16 mouse cellular contexts compared by ENCODE assay signal in genomic region chr17:9145605-9146223, GRCm38 (mm10).
A peak's percentile ranks its signal among the peaks of the same experiment; 100 is the strongest.
DNase-seq lines count a peak whose midpoint lies in the region; ATAC-seq and TF ChIP-seq lines count a peak whose summit lies in the region.
"Had no signal": no experiment of that assay in that cellular context is flagged by ENCODE, and none has a peak within 500 bp of the region (broad histone marks: within the 10 kb centered on the region; RNA-seq: fewer than 3 reads in every experiment).

No protein-coding gene starts in this region.

- H3K36me3 ChIP-seq in forebrain, postnatal 0 days (ENCODE audit: insufficient read depth) = no peaks in the 10 kb centered on the region
- no peaks in the 10 kb centered on the region for H3K36me3 ChIP-seq in forebrain, embryonic 13.5 days (ENCODE audit: poor library complexity, severe bottlenecking)
- no peaks in the 10 kb centered on the region for H3K36me3 ChIP-seq in liver, postnatal 0 days (replicated peaks; ENCODE audit: insufficient read depth, low read length)
- no peaks in the 10 kb centered on the region for H3K36me3 ChIP-seq in liver, embryonic 12.5 days
- no peaks in the 10 kb centered on the region for H3K36me3 ChIP-seq in G1E (replicated peaks)
- H3K36me3 ChIP-seq: embryonic facial prominence, embryonic 15.5 days; hindbrain, embryonic 12.5 days; midbrain, embryonic 12.5 days; neural tube, embryonic 15.5 days had no signal

- no peak for ATAC-seq in forebrain, postnatal 0 days
- no peak for ATAC-seq in forebrain, embryonic 13.5 days
- no peak for ATAC-seq in liver, postnatal 0 days
- no peak for ATAC-seq in liver, embryonic 12.5 days
- no peak for ATAC-seq in G1E (ENCODE audit: extremely low read depth, insufficient number of reproducible peaks, low FRiP score, poor library complexity, severe bottlenecking)
- ATAC-seq in megakaryocyte, adult 5-6 weeks (ENCODE audit: poor library complexity, severe bottlenecking) = peak; percentile 57; the same call in 1 of the 2 replicates

- no peaks in the 10 kb centered on the region for H3K9me3 ChIP-seq in forebrain, postnatal 0 days (ENCODE audit: low read length)
- no peaks in the 10 kb centered on the region for H3K9me3 ChIP-seq in forebrain, embryonic 13.5 days (replicated peaks)
- no peaks in the 10 kb centered on the region for H3K9me3 ChIP-seq in liver, postnatal 0 days (ENCODE audit: low read length)
- no peaks in the 10 kb centered on the region for H3K9me3 ChIP-seq in liver, embryonic 12.5 days (replicated peaks)
- H3K9me3 ChIP-seq in G1E (replicated peaks) = peaks cover 2% of the 10 kb centered on the region; the same call in 1 of the 2 replicates
- H3K9me3 ChIP-seq: embryonic facial prominence, embryonic 15.5 days; hindbrain, embryonic 12.5 days; midbrain, embryonic 12.5 days; neural tube, embryonic 15.5 days had no signal

- no peak overlapping the region for H3K9ac ChIP-seq in forebrain, postnatal 0 days
- H3K9ac ChIP-seq in forebrain, embryonic 13.5 days = no peak overlapping the region
- no peak overlapping the region for H3K9ac ChIP-seq in liver, postnatal 0 days (replicated peaks)
- H3K9ac ChIP-seq in liver, embryonic 12.5 days = no peak overlapping the region
- H3K9ac ChIP-seq: embryonic facial prominence, embryonic 15.5 days; hindbrain, embryonic 12.5 days; midbrain, embryonic 12.5 days; neural tube, embryonic 15.5 days had no signal

- no peak overlapping the region for H3K27ac ChIP-seq in forebrain, postnatal 0 days (ENCODE audit: low read depth, low read length)
- H3K27ac ChIP-seq in forebrain, embryonic 13.5 days = no peak overlapping the region
- no peak overlapping the region for H3K27ac ChIP-seq in liver, postnatal 0 days (ENCODE audit: low read depth)
- no peak overlapping the region for H3K27ac ChIP-seq in liver, embryonic 12.5 days
- H3K27ac ChIP-seq: embryonic facial prominence, embryonic 15.5 days; hindbrain, embryonic 12.5 days; midbrain, embryonic 12.5 days; neural tube, embryonic 15.5 days had no signal

- no peaks in the 10 kb centered on the region for H3K4me1 ChIP-seq in forebrain, postnatal 0 days (ENCODE audit: insufficient read depth)
- no peaks in the 10 kb centered on the region for H3K4me1 ChIP-seq in forebrain, embryonic 13.5 days
- no peaks in the 10 kb centered on the region for H3K4me1 ChIP-seq in liver, postnatal 0 days (ENCODE audit: insufficient read depth)
- no peaks in the 10 kb centered on the region for H3K4me1 ChIP-seq in liver, embryonic 12.5 days
- H3K4me1 ChIP-seq in G1E (ENCODE audit: insufficient read depth, low read depth, low read length) = no peaks in the 10 kb centered on the region
- H3K4me1 ChIP-seq: embryonic facial prominence, embryonic 15.5 days; hindbrain, embryonic 12.5 days; midbrain, embryonic 12.5 days; neural tube, embryonic 15.5 days had no signal

- H3K27me3 ChIP-seq in forebrain, postnatal 0 days (ENCODE audit: insufficient read depth, low read length) = no peaks in the 10 kb centered on the region
- no peaks in the 10 kb centered on the region for H3K27me3 ChIP-seq in forebrain, embryonic 13.5 days
- no peaks in the 10 kb centered on the region for H3K27me3 ChIP-seq in liver, postnatal 0 days (ENCODE audit: insufficient read depth, low read length)
- H3K27me3 ChIP-seq in liver, embryonic 12.5 days (replicated peaks) = no peaks in the 10 kb centered on the region
- no peaks in the 10 kb centered on the region for H3K27me3 ChIP-seq in G1E (ENCODE audit: insufficient read depth, low read length)
- H3K27me3 ChIP-seq: embryonic facial prominence, embryonic 15.5 days; hindbrain, embryonic 12.5 days; midbrain, embryonic 12.5 days; neural tube, embryonic 15.5 days had no signal

- no peak for TF ChIP-seq EP300 in liver, postnatal 0 days (IDR thresholded peaks at IDR 0.05; ENCODE audit: low read depth)

- no peak overlapping the region for H3K4me2 ChIP-seq in forebrain, postnatal 0 days (ENCODE audit: low read depth)
- no peak overlapping the region for H3K4me2 ChIP-seq in forebrain, embryonic 13.5 days
- no peak overlapping the region for H3K4me2 ChIP-seq in liver, postnatal 0 days (ENCODE audit: low read depth, low read length)
- no peak overlapping the region for H3K4me2 ChIP-seq in liver, embryonic 12.5 days
- H3K4me2 ChIP-seq: embryonic facial prominence, embryonic 15.5 days; hindbrain, embryonic 12.5 days; midbrain, embryonic 12.5 days; neural tube, embryonic 15.5 days had no signal

- TF ChIP-seq CTCF in forebrain, postnatal 0 days (IDR thresholded peaks at IDR 0.05; ENCODE audit: low read depth) = peak; percentile 46
- TF ChIP-seq CTCF in liver, postnatal 0 days (IDR thresholded peaks at IDR 0.05; ENCODE audit: low read depth) = peak; percentile 53
- TF ChIP-seq CTCF in G1E (IDR thresholded peaks at IDR 0.05; ENCODE audit: low read depth, low read length) = 0 out of 2 replicates have a peak, but pooled peaks have one; percentile 14

- H3K4me3 ChIP-seq in forebrain, postnatal 0 days (ENCODE audit: low read depth, low read length) = no peak overlapping the region
- no peak overlapping the region for H3K4me3 ChIP-seq in forebrain, embryonic 13.5 days
- no peak overlapping the region for H3K4me3 ChIP-seq in liver, postnatal 0 days (ENCODE audit: low read depth, low read length)
- no peak overlapping the region for H3K4me3 ChIP-seq in liver, embryonic 12.5 days
- H3K4me3 ChIP-seq in G1E (ENCODE audit: low read depth, low read length) = no peak overlapping the region
- H3K4me3 ChIP-seq: embryonic facial prominence, embryonic 15.5 days; hindbrain, embryonic 12.5 days; midbrain, embryonic 12.5 days; neural tube, embryonic 15.5 days had no signal

- WGBS in forebrain, postnatal 0 days = 70% methylated on average over 6 of the region's 6 CpGs
- WGBS in forebrain, embryonic 13.5 days = 66% methylated on average over 6 of the region's 6 CpGs
- WGBS in liver, postnatal 0 days (ENCODE audit: insufficient replicate concordance) = 45% methylated on average over 6 of the region's 6 CpGs
- 37% methylated on average over 6 of the region's 6 CpGs for WGBS in liver, embryonic 12.5 days (ENCODE audit: insufficient replicate concordance)

- DNase-seq in forebrain, postnatal 0 days = no peak
- DNase-seq in liver, postnatal 0 days = no peak
- DNase-seq in G1E (ENCODE audit: low spot score) = no peak
- DNase-seq in cerebellum, postnatal 25 days = no peak
- no peak for DNase-seq in thymus, postnatal 0 days (ENCODE audit: low spot score)
- DNase-seq: cerebellum, adult 18-20 months; heart, adult 18-20 months; kidney, postnatal 10 days; lung, adult 18-20 months had no signal
